Mouse (Mus musculus): ENCODE data around the gene Tbx6.

DNA sequence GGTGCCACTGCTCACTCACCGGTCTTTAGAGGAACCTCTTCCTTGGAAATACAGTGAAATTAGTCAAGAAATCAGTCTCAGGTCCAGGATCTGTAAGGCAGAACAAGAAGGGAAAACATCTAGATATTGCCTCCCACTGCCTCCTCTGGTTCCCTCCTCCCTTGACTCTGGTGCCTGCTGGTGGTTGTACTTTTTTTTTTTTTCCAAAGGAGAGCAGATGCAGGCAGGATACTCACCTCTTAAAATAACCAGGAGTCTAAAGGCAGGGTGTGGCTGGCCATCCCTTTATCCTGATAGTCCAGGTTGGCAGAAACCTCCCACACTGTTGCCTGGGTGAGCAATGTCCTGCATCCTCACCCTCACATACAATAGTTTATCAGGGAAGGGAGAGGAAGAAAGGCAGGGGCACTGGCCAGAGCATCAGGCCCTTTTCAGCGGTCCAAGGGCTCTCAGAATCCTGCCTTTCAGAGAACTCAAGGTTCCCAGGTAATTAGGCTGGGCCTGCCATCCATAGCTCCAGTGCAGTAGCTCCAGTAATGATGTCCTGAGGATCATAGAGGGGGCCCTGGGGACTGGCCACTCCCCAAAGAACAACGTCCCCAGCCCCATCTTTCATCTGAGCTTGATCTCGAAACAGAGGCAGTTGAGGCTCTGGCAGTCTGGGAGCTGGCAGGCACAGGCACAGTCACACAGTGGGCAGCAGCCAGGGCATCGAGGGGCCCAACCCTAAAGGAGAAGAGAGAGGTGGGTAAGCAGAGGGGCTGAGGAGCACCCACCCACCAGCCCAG lies 19.2 kb downstream of the Tbx6 start:
- no peak for TF ChIP-seq POLR2A (IDR thresholded peaks at IDR 0.05; ENCODE audit: borderline replicate concordance, low read depth, low read length)
- TF ChIP-seq CTCF (IDR thresholded peaks at IDR 0.05; ENCODE audit: low read depth, low read length): no peak

Data from bone marrow macrophage, adult 2 months (primary cell).